In the genomic region with DNA sequence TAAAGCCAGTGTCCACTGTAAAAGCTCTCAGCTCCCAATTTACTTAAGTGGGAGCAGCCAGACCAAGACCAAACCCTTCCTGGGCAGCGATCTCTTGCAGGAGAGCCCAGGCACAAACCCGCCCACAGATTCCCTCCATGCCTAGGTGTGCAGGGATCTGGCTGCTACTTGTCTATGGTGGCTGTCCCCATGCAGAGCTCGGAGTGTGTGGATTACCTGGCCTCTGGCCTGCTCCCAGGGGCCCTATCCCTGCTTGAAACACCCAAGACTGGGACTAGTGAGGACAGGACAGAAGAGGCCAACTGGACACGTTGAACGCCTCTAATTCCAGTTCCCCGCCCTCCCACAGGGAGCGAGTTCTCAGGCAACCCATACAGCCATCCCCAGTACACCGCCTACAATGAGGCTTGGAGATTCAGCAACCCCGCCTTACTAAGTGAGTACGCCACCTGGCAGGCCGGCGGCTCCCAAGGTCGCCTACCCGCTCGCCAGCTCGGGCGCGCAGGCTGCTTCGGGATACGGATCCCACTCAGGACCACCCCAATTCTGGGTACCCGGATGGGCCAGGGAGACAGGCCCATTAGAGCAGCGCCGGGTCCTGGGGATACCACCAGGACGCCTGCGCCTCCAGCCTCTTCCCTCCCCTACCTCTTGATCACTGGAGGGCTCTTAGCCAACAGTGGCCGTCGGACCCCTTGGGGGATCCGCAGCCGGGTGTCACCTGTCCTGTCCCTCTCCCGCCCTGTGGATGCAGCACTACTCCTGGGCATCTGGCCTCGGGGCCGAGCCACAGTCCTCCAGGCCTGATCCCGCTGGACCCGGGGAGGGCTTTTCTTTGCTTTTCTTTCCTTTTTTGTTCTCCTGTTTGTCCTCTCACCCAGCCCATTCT, we compare ENCODE assay signal across 9 mouse cellular contexts.
A peak's percentile ranks its signal among the peaks of the same experiment; 100 is the strongest.
DNase-seq lines count a peak whose midpoint lies in the region; ATAC-seq and TF ChIP-seq lines count a peak whose summit lies in the region.
"Had no signal": no experiment of that assay in that cellular context is flagged by ENCODE, and none has a peak within 500 bp of the region (broad histone marks: within the 10 kb centered on the region; RNA-seq: fewer than 3 reads in every experiment).

No protein-coding gene starts in this region.

- H3K27ac ChIP-seq in heart, embryonic 11.5 days (ENCODE audit: low read depth, low read length) = no peak overlapping the region
- no peak overlapping the region for H3K27ac ChIP-seq in ES-E14 (ENCODE audit: insufficient read depth, low read depth, low read length, poor library complexity, severe bottlenecking)
- H3K27ac ChIP-seq in forebrain, postnatal 0 days (ENCODE audit: low read depth, low read length) = no peak overlapping the region

- H3K36me3 ChIP-seq in heart, embryonic 11.5 days (ENCODE audit: control insufficient read depth, insufficient read depth, low read length) = no peaks in the 10 kb centered on the region
- no peaks in the 10 kb centered on the region for H3K36me3 ChIP-seq in ES-E14 (ENCODE audit: control insufficient read depth, insufficient read depth, low read length, poor library complexity, severe bottlenecking)
- no peaks in the 10 kb centered on the region for H3K36me3 ChIP-seq in forebrain, postnatal 0 days (ENCODE audit: insufficient read depth)

- H3K4me2 ChIP-seq in heart, embryonic 11.5 days = peak overlapping the region; percentile 82
- peak overlapping the region; percentile 63 for H3K4me2 ChIP-seq in forebrain, postnatal 0 days (ENCODE audit: low read depth)

- peak overlapping the region; percentile 52 for H3K4me3 ChIP-seq in heart, embryonic 11.5 days (ENCODE audit: low read depth, low read length)
- peak overlapping the region; percentile 69 to 80 for H3K4me3 ChIP-seq in ES-E14 (ENCODE audit: insufficient read depth in 1 of 2, low read depth in 1 of 2, low read length in 2 of 2, poor library complexity in 1 of 2, severe bottlenecking in 1 of 2)
- peak overlapping the region; percentile 39 for H3K4me3 ChIP-seq in forebrain, postnatal 0 days (ENCODE audit: low read depth, low read length)

- intact Hi-C loops in left cerebral cortex, postnatal 4 days (cut with DNase I) = no loop called here

- H3K9ac ChIP-seq in heart, embryonic 11.5 days (ENCODE audit: low read depth, low read length) = no peak overlapping the region
- no peak overlapping the region for H3K9ac ChIP-seq in ES-E14 (ENCODE audit: insufficient read depth, low read depth, low read length, poor library complexity, severe bottlenecking)
- no peak overlapping the region for H3K9ac ChIP-seq in forebrain, postnatal 0 days

- no peak for ATAC-seq in heart, embryonic 11.5 days (replicated peaks; ENCODE audit: insufficient number of reproducible peaks, low FRiP score, low TSS enrichment)
- ATAC-seq in forebrain, postnatal 0 days = no peak
- 0 out of 2 replicates have a peak, but pooled peaks have one; percentile 35 for ATAC-seq in megakaryocyte, adult 5-6 weeks (ENCODE audit: poor library complexity, severe bottlenecking)
- ATAC-seq in granulocyte monocyte progenitor cell, adult 5-6 weeks (replicated peaks; ENCODE audit: poor library complexity, severe bottlenecking) = no peak

- no peak for TF ChIP-seq CTCF in forebrain, postnatal 0 days (IDR thresholded peaks at IDR 0.05; ENCODE audit: low read depth)

- WGBS in heart, embryonic 11.5 days (ENCODE audit: insufficient replicate concordance) = 3% methylated on average over 34 of the region's 34 CpGs
- WGBS in forebrain, postnatal 0 days = 5% methylated on average over 34 of the region's 34 CpGs

- H3K9me3 ChIP-seq in heart, embryonic 11.5 days (replicated peaks; ENCODE audit: control insufficient read depth, low read length) = no peaks in the 10 kb centered on the region
- H3K9me3 ChIP-seq in ES-E14 (ENCODE audit: control insufficient read depth, insufficient read depth, low read depth, low read length) = no peaks in the 10 kb centered on the region
- H3K9me3 ChIP-seq in forebrain, postnatal 0 days (ENCODE audit: low read length) = no peaks in the 10 kb centered on the region

- peaks cover 97% of the 10 kb centered on the region for H3K27me3 ChIP-seq in heart, embryonic 11.5 days (ENCODE audit: control insufficient read depth, insufficient read depth, low read length)
- H3K27me3 ChIP-seq in forebrain, postnatal 0 days (ENCODE audit: insufficient read depth, low read length) = peaks cover 61% of the 10 kb centered on the region

- peaks cover 12% of the 10 kb centered on the region for H3K4me1 ChIP-seq in heart, embryonic 11.5 days (ENCODE audit: control insufficient read depth, insufficient read depth, low read length)
- H3K4me1 ChIP-seq in ES-E14 (ENCODE audit: control insufficient read depth in 2 of 2, insufficient read depth in 2 of 2, low read length in 2 of 2, poor library complexity in 1 of 2) = peaks cover 0 to 7% of the 10 kb centered on the region in 2 experiments; a peak in 1 of 4 replicates
- no peaks in the 10 kb centered on the region for H3K4me1 ChIP-seq in forebrain, postnatal 0 days (ENCODE audit: insufficient read depth)

- in situ Hi-C loops in ES-E14 (cut with MboI; ENCODE audit: low sequenced_read_pairs in 2 of 2, unreplicated experiment in 2 of 2) = loop anchor here in 1 of 2 experiments (5.0 kb wide), 1 partner anchor 73 kb away; no protein-coding TSS in a partner anchor

- no peak for DNase-seq in heart, postnatal 4 days
- peak; percentile 30 for DNase-seq in ES-E14 (ENCODE audit: low read depth, low spot score)
- DNase-seq in forebrain, postnatal 0 days = no peak
- DNase-seq in left cerebral cortex, postnatal 4 days = no peak
- DNase-seq in right cerebral cortex, postnatal 25 days = no peak
- DNase-seq: layer of hippocampus, adult 9-11 months had no signal

TF ChIP-seq in ES-E14, 5 proteins besides CTCF, POLR2A, EP300 and RAD21:
- TF ChIP-seq ZC3H11A (IDR thresholded peaks at IDR 0.05; ENCODE audit: borderline replicate concordance, low read depth, low read length) (no peak), CHD2 (IDR thresholded peaks at IDR 0.05; ENCODE audit: low read depth, low read length) (no peak), ZNF384 (IDR thresholded peaks at IDR 0.05; ENCODE audit: low read depth, low read length) (no peak), HCFC1 (IDR thresholded peaks at IDR 0.05; ENCODE audit: borderline replicate concordance, insufficient read depth, low read length) (no peak), MAFK (IDR thresholded peaks at IDR 0.05; ENCODE audit: insufficient read depth, low read depth, low read length) (no peak)
TF ChIP-seq in ES-E14: peak in this region for 0.
